In the genomic region with DNA sequence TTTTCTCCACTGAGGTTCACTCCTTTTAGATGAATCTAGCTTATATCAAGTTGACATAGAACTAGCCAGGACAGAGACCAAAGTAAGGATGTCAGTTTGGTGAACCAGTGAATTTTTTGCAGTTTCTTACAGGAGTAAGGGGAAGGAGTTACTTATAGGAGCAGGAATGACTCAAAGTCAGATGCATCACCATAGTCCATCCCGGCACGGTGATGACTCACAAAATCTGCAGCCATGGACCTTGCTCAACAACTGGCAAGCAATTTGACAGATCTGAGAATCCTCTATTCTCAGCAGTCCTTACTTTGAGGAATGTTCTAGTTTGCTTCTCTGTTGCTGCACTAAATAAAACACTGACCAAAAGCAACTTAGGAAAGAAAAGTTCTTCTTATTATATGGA, we compare ENCODE assay signal across 21 mouse cellular contexts.
DNase-seq lines count a peak whose midpoint lies in the region.
"Had no signal": no experiment of that assay in that cellular context is flagged by ENCODE, and none has a peak within 500 bp of the region (broad histone marks: within the 10 kb centered on the region; RNA-seq: fewer than 3 reads in every experiment).

No protein-coding gene starts in this region.

- peak; percentile 13 to 35 for DNase-seq in frontal cortex, postnatal 36 days (ENCODE audit: low spot score in 2 of 2)
- DNase-seq in frontal cortex, postnatal 10 days (ENCODE audit: low spot score in 2 of 2): no peak
- peak; percentile 29 to 32 for DNase-seq in right cerebral cortex, postnatal 36 days (ENCODE audit: low spot score in 2 of 2)
- DNase-seq in right cerebral cortex, postnatal 14 days: no peak
- DNase-seq in adrenal gland, postnatal 25 days: peak; percentile 13
- DNase-seq in skeletal muscle tissue, adult 2 months (ENCODE audit: low read depth, low spot score): peak; percentile 2
- no peak for DNase-seq in cerebellum, postnatal 36 days
- DNase-seq in spleen, postnatal 10 days (ENCODE audit: low spot score in 2 of 2): no peak
- DNase-seq: cerebellum, adult 11 months; cerebellum, adult 9-10 months; embryo, embryonic 11 days; gastrocnemius, adult 2 months; gastrocnemius, postnatal 36 days; heart, adult 2 months; heart, postnatal 10 days; kidney, adult 11 months; kidney, postnatal 14 days; layer of hippocampus, adult 9-11 months; liver, postnatal 0 days; lung, postnatal 36 days; thymus, postnatal 4 days had no signal

Comparison
In these comparisons a context has a peak if more than half of its experiments do, and no peak if none do; other contexts are left out.
1. DNase-seq: peak in frontal cortex, postnatal 36 days (2 of 2), right cerebral cortex, postnatal 36 days (2 of 2), adrenal gland, postnatal 25 days (single experiment) and skeletal muscle tissue, adult 2 months (single experiment); none in frontal cortex, postnatal 10 days (0 of 2), right cerebral cortex, postnatal 14 days (single experiment), cerebellum, postnatal 36 days (0 of 2) and spleen, postnatal 10 days (0 of 2).